Mouse (Mus musculus) ES-E14 (cell line): ENCODE results near the gene Iqschfp.

Source experiments
- HCFC1 ChIP-seq: IDR thresholded peaks from 2 replicates; pipeline ENCODE4 v1.6.1; 2012; ENCODE audit warnings: low read length, inconsistent platforms, borderline replicate concordance; ENCODE audit not compliant: insufficient read depth
- ZC3H11A ChIP-seq: IDR thresholded peaks from 2 replicates; pipeline ENCODE4 v1.6.1; 2012; ENCODE audit warnings: low read depth, mild to moderate bottlenecking, inconsistent platforms, low read length, borderline replicate concordance
- ZNF384 ChIP-seq: IDR thresholded peaks from 2 replicates; pipeline ENCODE4 v1.6.1; 2012; ENCODE audit warnings: low read depth, low read length, inconsistent platforms

GRCm38 (mm10) chr3:68531908-68532307, 639.9 kb downstream of the Iqschfp start:
- TF ChIP-seq ZNF384, result no peak
- no peak for TF ChIP-seq HCFC1
- no peak for TF ChIP-seq ZC3H11A
